ENCODE assay signal across 8 mouse cellular contexts in the genomic region with DNA sequence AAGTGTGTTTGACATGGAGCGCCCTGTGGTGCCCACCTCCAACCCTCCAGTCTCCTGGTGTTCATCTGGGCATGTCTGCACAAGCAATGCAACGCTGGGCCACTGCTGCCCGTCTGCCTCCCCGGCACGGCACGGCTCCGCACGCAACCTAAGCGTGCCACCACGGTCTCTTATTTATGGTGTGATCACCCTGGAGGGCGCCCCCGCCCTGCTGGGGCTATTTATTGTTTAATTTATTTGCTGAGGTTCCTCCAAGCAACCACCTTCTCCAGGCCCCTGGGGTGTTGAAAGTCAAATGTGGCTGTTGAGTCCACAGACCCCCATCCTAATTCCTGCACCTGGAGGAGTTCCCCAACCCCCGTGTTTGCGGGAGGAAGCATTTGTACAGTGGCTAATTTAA. TPM values are rescaled to one million over a fixed set of nuclear protein-coding genes. Genes with fewer than 3 reads are reported as not detected.
DNase-seq lines count a peak whose midpoint lies in the region; ATAC-seq and TF ChIP-seq lines count a peak whose summit lies in the region.
"Had no signal": no experiment of that assay in that cellular context is flagged by ENCODE, and none has a peak within 500 bp of the region (broad histone marks: within the 10 kb centered on the region; RNA-seq: fewer than 3 reads in every experiment).

No protein-coding gene starts in this region.

- TF ChIP-seq CTCF in layer of hippocampus, adult 2 months (conservative IDR thresholded peaks at IDR 0.05) = no peak
- no peak for TF ChIP-seq CTCF in midbrain, postnatal 0 days (IDR thresholded peaks at IDR 0.05)

- H3K4me3 ChIP-seq in layer of hippocampus, adult 2 months = peak overlapping the region; percentile 66
- H3K4me3 ChIP-seq in embryonic facial prominence, embryonic 15.5 days (replicated peaks) = peak overlapping the region; percentile 87
- H3K4me3 ChIP-seq in hindbrain, embryonic 15.5 days = peak overlapping the region; percentile 83; the same call in 1 of the 2 replicates
- peak overlapping the region; percentile 61; the same call in 1 of the 2 replicates for H3K4me3 ChIP-seq in midbrain, postnatal 0 days (ENCODE audit: low read depth, low read length)

- 74% methylated on average over 14 of the region's 14 CpGs for WGBS in embryonic facial prominence, embryonic 15.5 days
- WGBS in hindbrain, embryonic 15.5 days = 89% methylated on average over 14 of the region's 14 CpGs
- WGBS in midbrain, postnatal 0 days = 92% methylated on average over 14 of the region's 14 CpGs

- H3K4me1 ChIP-seq in embryonic facial prominence, embryonic 15.5 days = peaks cover 45% of the 10 kb centered on the region
- H3K4me1 ChIP-seq in hindbrain, embryonic 15.5 days (replicated peaks) = peaks cover 30% of the 10 kb centered on the region
- peaks cover 6% of the 10 kb centered on the region; the same call in 1 of the 2 replicates for H3K4me1 ChIP-seq in midbrain, postnatal 0 days (ENCODE audit: insufficient read depth, low read length)

- H3K9ac ChIP-seq in embryonic facial prominence, embryonic 15.5 days = no peak overlapping the region
- no peak overlapping the region for H3K9ac ChIP-seq in hindbrain, embryonic 15.5 days
- H3K9ac ChIP-seq in midbrain, postnatal 0 days (replicated peaks; ENCODE audit: low read length, poor library complexity, severe bottlenecking) = no peak overlapping the region

- H3K36me3 ChIP-seq in embryonic facial prominence, embryonic 15.5 days = peaks cover 21% of the 10 kb centered on the region
- peaks cover 25% of the 10 kb centered on the region for H3K36me3 ChIP-seq in hindbrain, embryonic 15.5 days
- peaks cover 27% of the 10 kb centered on the region for H3K36me3 ChIP-seq in midbrain, postnatal 0 days (ENCODE audit: insufficient read depth, low read length)

- peak overlapping the region; percentile 97 for H3K27ac ChIP-seq in layer of hippocampus, adult 2 months
- no peak overlapping the region for H3K27ac ChIP-seq in embryonic facial prominence, embryonic 15.5 days (replicated peaks)
- H3K27ac ChIP-seq in hindbrain, embryonic 15.5 days (replicated peaks) = no peak overlapping the region
- H3K27ac ChIP-seq in midbrain, postnatal 0 days (ENCODE audit: low read depth, low read length) = no peak overlapping the region

- DNase-seq in layer of hippocampus, adult 2 months (ENCODE audit: low spot score in 2 of 2) = no peak
- DNase-seq in layer of hippocampus, adult 9-10 months (ENCODE audit: low spot score) = no peak
- no peak for DNase-seq in midbrain, postnatal 0 days (ENCODE audit: low spot score)
- DNase-seq in frontal cortex, postnatal 25 days (ENCODE audit: low spot score in 2 of 2) = no peak
- no peak for DNase-seq in ovary, postnatal 36 days (ENCODE audit: low spot score)

- H3K9me3 ChIP-seq in embryonic facial prominence, embryonic 15.5 days (replicated peaks) = no peaks in the 10 kb centered on the region
- H3K9me3 ChIP-seq in hindbrain, embryonic 15.5 days = no peaks in the 10 kb centered on the region
- no peaks in the 10 kb centered on the region for H3K9me3 ChIP-seq in midbrain, postnatal 0 days (ENCODE audit: low read length)

- peak overlapping the region; percentile 89 for H3K4me2 ChIP-seq in embryonic facial prominence, embryonic 15.5 days (replicated peaks)
- peak overlapping the region; percentile 89 for H3K4me2 ChIP-seq in hindbrain, embryonic 15.5 days
- H3K4me2 ChIP-seq in midbrain, postnatal 0 days (ENCODE audit: low read depth, low read length, poor library complexity, severe bottlenecking) = no peak overlapping the region

- no peaks in the 10 kb centered on the region for H3K27me3 ChIP-seq in embryonic facial prominence, embryonic 15.5 days
- H3K27me3 ChIP-seq in hindbrain, embryonic 15.5 days = no peaks in the 10 kb centered on the region
- no peaks in the 10 kb centered on the region for H3K27me3 ChIP-seq in midbrain, postnatal 0 days (ENCODE audit: insufficient read depth, low read length)

- ATAC-seq in embryonic facial prominence, embryonic 15.5 days (ENCODE audit: insufficient number of reproducible peaks, low FRiP score, low TSS enrichment, low read depth) = no peak
- ATAC-seq in hindbrain, embryonic 15.5 days (ENCODE audit: low FRiP score, low read depth) = no peak
- ATAC-seq in midbrain, postnatal 0 days (ENCODE audit: low FRiP score) = no peak
- ATAC-seq: activated CD4-positive, CD25-positive, alpha-beta regulatory T cell, adult 4 months had no signal

RNA-seq across cellular contexts. Expression of gene Pim3, which starts 3.1 kb away (rescaled TPM):
- 10 to 100 TPM; 29.9 to 37.9 TPM for total RNA-seq in layer of hippocampus, adult 2 months (2021)
- 63.0 and 64.8 TPM in 2 replicates for polyA plus RNA-seq in embryonic facial prominence, embryonic 15.5 days (2015; fragmentation: Nextera tagmentation; extraction: Ambion mirVana)
- 69.2 and 69.3 TPM in 2 replicates for polyA plus RNA-seq in hindbrain, embryonic 15.5 days (2015; fragmentation: Nextera tagmentation; extraction: Ambion mirVana)
- 78.0 and 95.4 TPM in 2 replicates for total RNA-seq in midbrain, postnatal 0 days (2014; rRNA removed)
- 69.1 and 72.5 TPM in 2 replicates for polyA plus RNA-seq in midbrain, postnatal 0 days (2015; fragmentation: Nextera tagmentation; extraction: Ambion mirVana)

RNA-seq across cellular contexts. Expression of gene Creld2, which starts 45.6 kb away (rescaled TPM):
- 10 to 100 TPM; 21.4 to 26.5 TPM for total RNA-seq in layer of hippocampus, adult 2 months (2021)
- 86.5 and 87.7 TPM in 2 replicates for polyA plus RNA-seq in embryonic facial prominence, embryonic 15.5 days (2015; fragmentation: Nextera tagmentation; extraction: Ambion mirVana)
- 63.2 and 66.0 TPM in 2 replicates for polyA plus RNA-seq in hindbrain, embryonic 15.5 days (2015; fragmentation: Nextera tagmentation; extraction: Ambion mirVana)
- 25.4 and 31.5 TPM in 2 replicates for total RNA-seq in midbrain, postnatal 0 days (2014; rRNA removed)
- 38.2 and 41.7 TPM in 2 replicates for polyA plus RNA-seq in midbrain, postnatal 0 days (2015; fragmentation: Nextera tagmentation; extraction: Ambion mirVana)

RNA-seq across cellular contexts. Expression of gene Alg12, which starts 45.9 kb away (rescaled TPM):
- 10 to 100 TPM; 10.1 to 13.3 TPM for total RNA-seq in layer of hippocampus, adult 2 months (2021)
- polyA plus RNA-seq in embryonic facial prominence, embryonic 15.5 days (2015; fragmentation: Nextera tagmentation; extraction: Ambion mirVana) = 10.7 and 14.2 TPM in 2 replicates
- polyA plus RNA-seq in hindbrain, embryonic 15.5 days (2015; fragmentation: Nextera tagmentation; extraction: Ambion mirVana) = 8.1 and 9.2 TPM in 2 replicates
- total RNA-seq in midbrain, postnatal 0 days (2014; rRNA removed) = 9.3 and 11.5 TPM in 2 replicates
- polyA plus RNA-seq in midbrain, postnatal 0 days (2015; fragmentation: Nextera tagmentation; extraction: Ambion mirVana) = 5.5 and 7.0 TPM in 2 replicates
